Mouse (Mus musculus) induced T-regulatory cell, adult 2 months (primary cell): ENCODE measurements around the gene Xrcc1.
A peak's percentile ranks its signal among the peaks of the same experiment; 100 is the strongest.
"Not testable (repeated sequence)": the region's sequence is repeated elsewhere in the genome, so short reads cannot be mapped to it uniquely, and the experiment has no call there.

ENCODE experiments used
- DNase-seq: peaks from one replicate; pipeline ENCODE4 v3.0.0-alpha.2; 2012; ENCODE audit warnings: low read depth

Gene Xrcc1

GRCm38 (mm10) chr7:24546068-24546614 lies at the start of gene Xrcc1, which contains the start of gene Pinlyp:
Xrcc1 (plus strand) TSS chr7:24546289.
Pinlyp (minus strand) TSS chr7:24546118.
- DNase-seq = no peak

DNA sequence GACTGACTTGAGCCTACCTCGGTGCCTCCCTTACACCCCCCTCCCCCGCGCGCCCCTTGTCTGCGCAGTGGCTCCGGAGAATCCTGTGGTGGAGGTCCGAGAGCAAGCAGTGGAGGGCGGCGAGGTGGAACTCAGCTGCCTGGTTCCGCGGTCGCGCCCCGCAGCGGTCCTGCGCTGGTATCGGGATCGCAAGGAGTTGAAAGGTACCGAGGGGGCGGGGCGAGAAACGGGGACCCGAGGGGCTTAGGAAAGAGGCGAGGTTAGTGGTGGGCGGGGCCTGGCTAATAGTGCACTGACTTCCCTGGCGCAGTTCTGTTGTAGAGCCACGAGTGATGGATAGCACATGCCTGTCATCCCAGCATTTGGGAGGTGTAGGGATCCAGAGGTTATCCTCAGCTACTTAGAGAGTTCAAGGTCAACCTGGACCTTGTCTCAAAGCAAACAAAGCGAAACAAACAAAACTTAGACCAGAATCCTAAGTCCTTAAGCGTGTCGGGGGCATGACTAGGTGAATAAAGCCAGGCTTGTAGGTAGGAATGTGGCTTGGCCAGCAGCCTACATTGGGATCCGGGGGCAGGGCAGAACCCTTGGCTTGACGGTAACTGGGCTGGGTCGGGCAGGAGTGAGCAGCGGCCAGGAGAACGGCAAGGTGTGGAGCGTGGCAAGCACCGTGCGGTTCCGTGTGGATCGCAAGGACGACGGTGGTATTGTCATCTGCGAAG lies 46.1 kb upstream of the Xrcc1 start:
- DNase-seq = no peak

GRCm38 (mm10) chr7:24500929-24501328 lies 45.2 kb upstream of the Xrcc1 start:
- peak; percentile 71 for DNase-seq

- DNase-seq = peak; percentile 44
Measured at GRCm38 (mm10) chr7:24501492-24501891, 44.6 kb upstream of the Xrcc1 start.

DNA sequence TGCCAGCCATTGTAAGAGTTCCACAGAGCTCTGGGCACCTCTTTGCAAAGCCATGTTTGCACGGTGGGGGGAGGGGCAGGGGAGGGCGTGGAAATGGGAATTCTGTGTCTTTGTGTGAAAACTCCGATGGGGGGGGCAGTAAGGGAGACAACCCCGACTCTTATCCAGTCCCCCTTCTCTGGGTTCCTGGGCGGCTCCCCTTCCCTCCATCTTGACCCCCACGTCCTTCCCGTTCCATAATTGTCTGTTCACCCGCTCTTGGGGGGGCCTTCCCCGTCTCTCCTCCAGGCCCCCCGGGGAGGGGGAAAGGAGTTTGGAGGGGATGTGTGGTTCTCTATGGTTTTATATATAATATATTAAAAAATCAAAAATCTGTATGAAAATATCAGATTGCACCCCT lies 42.1 kb upstream of the Xrcc1 start:
- DNase-seq = no peak

- no peak for DNase-seq
Measured at GRCm38 (mm10) chr7:24504868-24505267, 41.2 kb upstream of the Xrcc1 start.

DNA sequence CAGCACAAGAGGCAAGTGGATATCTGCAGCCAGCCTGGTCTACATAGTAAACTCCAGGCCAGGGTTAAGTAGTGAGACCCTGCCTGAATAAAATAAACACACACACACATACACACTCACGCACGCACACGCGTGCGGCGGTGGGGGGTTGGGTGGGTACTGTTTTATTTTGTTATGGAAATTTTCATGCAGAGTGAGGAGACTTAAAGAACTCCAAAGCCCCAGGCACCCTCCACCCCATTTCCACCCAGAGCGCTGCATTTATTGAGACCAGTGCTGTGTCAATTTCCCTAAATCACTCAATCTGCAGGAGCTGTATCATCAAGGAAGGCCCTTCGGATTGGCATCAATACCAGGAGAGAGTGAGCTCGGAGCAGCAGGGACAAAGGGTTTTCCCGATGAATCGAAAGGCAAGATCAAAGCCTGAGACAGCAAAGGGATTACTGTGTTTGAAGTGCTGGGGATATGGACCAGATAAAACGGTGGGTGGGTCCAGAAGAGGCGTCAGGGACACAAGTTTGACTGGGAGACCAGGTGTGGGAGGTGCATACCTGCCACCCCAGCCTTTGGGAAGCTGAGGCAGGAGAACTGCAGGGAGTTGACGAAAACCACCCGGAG lies 40.5 kb upstream of the Xrcc1 start:
- no peak for DNase-seq

GRCm38 (mm10) chr7:24506065-24506459 lies 40.0 kb upstream of the Xrcc1 start:
- no peak for DNase-seq

DNA sequence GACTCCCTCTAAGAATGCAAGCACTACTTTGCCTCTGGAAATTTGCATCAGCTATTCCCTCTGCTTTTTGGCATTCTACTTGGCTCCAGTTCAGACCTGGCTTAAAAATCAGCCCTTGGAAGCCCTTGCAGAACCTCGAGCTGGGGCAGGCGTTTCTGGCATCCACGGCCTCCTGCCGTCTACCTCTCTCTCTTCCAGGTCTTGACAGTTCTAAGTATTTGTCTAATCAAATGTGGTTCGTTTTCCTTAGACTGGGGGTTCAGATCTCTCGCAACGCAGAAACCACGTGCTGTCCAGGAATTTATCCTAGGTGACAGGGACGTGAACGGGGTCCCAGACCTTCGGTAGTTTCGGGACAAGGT lies 39.6 kb upstream of the Xrcc1 start:
- no peak for DNase-seq

DNA sequence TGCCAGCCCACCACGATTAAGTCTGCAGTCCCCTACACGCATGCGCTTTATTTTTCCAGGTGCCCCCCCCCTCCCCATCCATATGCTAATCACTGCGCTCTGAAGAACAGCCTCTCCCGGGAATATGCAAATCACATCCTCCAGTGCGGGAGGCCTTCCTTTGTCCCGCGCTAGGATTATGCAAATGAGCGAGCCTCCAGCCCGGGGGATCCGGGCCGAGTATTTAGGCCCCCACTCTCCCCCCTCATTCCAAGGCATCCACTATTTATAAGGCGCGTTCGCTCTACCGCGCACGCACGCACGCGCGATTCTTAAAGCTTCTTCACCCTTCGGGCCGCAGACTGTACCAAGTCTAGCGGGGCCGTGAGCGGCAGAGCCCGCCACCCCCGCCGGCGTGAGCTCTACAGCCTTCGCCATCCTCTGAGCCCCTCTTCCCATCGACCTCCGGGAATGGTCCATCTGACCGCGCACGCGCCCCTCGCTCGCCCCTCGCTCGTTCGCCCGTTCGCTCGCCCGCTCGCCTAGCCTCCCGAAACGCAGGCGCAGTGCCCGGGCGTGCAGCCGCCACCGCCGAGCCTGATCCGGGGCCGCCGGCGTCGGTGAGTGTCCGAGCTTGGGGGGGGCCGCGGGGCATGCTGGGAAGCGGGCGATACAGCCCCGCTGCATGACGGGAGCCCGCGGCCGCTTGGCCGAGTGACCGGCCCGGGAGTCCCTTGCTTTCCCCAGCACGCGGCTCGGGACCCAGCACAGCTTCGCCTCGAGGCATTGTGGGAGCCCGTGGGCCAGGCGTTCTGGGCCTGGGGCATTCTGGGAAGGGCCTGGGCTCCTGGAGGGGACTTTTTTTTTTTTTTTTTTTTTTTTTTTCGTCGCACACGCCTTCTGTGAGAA lies 39.0 kb upstream of the Xrcc1 start, which contains the start of gene Zfp428:
Zfp428 (plus strand) TSS at position 169 of the 888 bp plus-strand sequence.
- DNase-seq = peak; percentile 62

GRCm38 (mm10) chr7:24507726-24508114 lies 38.4 kb upstream of the Xrcc1 start:
- DNase-seq = no peak

GRCm38 (mm10) chr7:24512355-24512754 lies 33.7 kb upstream of the Xrcc1 start, which contains the start of gene AC161166.1:
AC161166.1 (minus strand) TSS chr7:24512455.
- DNase-seq = no peak

DNA sequence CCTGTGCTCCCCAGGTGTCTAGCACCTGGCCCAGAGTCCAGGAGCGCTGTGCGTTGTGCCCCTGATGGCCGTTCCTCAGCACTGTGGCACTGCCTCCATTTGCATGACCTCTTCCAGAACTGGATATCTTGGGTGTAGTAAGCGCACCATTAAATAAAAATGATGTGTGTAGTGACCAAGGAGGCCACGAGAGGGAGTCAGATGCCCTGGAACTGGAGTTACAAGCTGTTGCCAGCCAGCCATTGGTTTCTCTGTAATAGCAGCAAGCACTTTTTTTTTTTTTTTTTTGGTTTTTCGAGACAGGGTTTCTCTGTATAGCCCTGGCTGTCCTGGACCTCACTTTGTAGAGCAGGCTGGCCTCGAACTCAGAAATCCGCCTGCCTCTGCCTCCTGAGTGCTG lies 29.8 kb upstream of the Xrcc1 start:
- DNase-seq = peak; percentile 33

GRCm38 (mm10) chr7:24517077-24517476 lies 29.0 kb upstream of the Xrcc1 start:
- DNase-seq = peak; percentile 24

DNA sequence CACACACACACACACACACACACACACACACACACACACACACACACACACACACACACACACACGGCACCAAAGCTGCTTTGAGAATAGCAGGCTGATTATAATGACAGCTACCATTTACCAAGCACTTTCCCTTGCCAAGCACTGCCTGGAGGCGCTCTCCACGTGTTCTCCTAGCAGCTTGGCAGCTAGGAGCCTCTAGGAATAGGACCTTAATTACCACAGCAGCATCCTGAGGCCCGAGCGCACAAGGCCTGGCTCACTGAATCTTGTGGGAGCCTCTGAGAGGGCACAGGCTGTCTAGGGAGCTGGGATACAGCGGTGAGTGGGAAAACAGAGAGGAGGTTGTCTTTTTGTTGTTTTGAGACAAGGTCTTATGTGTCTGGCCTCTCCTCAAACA lies 28.4 kb upstream of the Xrcc1 start:
- DNase-seq = no peak

DNA sequence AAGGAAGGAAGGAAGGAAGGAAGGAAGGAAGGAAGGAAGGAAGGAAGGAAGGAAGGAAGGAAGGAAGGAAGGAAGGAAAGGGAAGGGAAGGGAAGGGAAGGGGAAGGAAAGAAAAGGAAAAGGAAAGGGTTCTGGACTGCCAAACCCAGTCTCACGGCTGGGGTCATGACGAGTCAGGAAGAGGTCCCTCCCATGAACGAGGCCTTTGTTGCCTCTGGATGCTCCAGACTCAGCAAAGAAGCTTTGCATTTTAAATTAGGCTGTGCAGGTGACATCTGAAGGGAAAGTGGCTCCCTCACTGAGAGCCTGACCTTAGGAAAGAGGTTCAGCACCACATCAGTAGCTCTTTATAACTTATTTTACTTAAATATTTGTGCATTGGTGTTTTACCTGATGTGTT lies 27.0 kb upstream of the Xrcc1 start:
- DNase-seq = no peak

DNA sequence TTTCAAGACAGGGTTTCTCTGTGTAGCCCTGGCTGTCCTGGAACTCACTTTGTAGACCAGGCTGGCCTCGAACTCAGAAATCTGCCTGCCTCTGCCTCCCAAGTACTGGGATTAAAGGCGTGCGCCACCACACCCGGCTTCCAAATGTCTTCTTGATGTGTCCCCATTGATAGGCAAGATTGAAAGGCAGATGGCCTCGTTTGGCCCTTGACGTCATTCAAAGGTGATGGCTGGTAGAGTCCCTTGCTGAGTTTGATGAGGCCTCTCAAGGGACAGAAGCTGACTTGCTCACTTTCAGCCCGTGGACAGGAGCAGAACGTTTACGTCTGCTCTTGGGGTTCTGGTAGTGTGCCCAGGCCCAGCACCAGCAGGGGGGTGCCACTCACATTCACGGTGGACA lies 26.0 kb upstream of the Xrcc1 start:
- DNase-seq = not testable (repeated sequence)

DNA sequence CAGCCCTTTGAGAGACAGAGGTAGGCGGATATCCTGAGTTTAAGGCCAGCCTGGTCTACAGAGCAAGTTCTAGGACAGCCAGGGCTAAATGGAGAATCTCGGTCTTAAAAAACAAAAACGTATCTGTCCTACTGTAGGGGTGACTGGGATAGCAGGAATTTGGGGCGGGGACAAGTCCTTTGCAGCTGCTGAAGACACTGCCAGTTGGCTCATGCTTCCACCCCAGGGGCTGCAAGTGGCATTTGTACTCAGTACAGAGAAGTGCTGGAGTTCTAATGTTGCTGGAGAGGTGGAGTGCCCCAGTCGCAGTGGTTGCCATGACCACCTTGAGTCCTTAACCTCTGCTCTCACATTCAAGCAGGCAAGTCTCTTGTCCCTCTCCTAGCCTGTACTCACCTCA lies 23.3 kb upstream of the Xrcc1 start:
- DNase-seq = no peak

- DNase-seq = no peak
Measured at GRCm38 (mm10) chr7:24523723-24524122, 22.4 kb upstream of the Xrcc1 start.

GRCm38 (mm10) chr7:24524978-24525377 lies 21.1 kb upstream of the Xrcc1 start:
- no peak for DNase-seq

DNA sequence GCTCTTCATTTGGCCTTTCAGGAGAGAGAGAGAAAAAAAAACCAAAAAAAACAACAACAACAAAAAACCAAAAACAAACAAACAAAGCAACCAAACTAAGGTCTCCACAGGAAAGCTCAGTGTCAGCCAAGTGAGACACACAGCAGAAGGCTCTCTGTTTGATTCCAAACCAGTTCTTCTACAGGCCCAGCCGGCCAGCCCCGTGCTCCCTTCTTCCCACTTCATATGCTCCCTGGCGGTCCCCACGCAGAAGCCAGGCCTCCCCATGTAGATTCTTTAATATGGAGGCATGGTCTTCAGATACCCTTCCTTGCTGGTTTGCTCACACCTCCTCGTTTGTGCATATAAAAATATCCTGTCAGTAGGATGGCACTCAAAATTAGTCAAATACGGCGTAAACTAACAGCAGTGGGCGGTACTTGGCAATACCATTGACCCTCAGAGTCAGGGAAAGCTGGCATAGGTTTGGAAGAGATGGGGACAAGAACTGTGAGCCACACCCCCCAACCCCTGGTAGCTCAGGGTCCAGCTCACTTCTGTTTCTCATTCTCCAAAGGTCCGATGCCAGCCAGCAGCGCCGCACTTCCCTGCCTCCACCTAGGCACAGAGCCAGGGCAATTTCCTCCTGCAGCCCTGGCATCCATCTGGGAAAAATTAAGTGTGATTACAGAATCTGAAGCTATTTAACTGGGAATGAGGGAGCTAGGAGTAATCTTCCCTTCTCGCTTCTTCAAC lies 20.2 kb upstream of the Xrcc1 start:
- DNase-seq = no peak

DNA sequence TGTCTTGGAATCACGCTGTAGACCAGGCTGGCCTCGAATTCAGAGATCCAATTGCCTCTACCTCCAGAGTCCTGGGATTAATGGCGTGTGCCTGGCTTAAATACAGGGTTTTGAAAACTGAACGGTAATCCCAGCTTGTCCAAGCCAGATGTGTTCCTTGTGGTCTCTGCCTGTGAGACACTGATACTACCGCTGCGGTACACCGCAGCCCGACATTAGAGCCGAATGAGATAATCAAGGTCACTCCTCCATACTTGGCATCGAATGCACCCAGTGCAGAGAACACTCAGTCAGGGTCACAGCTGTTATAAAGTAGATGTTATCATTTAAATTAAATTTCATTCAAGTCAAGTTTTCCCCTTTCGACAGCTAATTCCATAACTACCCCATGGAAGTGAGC lies 17.2 kb upstream of the Xrcc1 start:
- DNase-seq = no peak
